20 mouse cellular contexts compared by ENCODE assay signal in the genomic region with DNA sequence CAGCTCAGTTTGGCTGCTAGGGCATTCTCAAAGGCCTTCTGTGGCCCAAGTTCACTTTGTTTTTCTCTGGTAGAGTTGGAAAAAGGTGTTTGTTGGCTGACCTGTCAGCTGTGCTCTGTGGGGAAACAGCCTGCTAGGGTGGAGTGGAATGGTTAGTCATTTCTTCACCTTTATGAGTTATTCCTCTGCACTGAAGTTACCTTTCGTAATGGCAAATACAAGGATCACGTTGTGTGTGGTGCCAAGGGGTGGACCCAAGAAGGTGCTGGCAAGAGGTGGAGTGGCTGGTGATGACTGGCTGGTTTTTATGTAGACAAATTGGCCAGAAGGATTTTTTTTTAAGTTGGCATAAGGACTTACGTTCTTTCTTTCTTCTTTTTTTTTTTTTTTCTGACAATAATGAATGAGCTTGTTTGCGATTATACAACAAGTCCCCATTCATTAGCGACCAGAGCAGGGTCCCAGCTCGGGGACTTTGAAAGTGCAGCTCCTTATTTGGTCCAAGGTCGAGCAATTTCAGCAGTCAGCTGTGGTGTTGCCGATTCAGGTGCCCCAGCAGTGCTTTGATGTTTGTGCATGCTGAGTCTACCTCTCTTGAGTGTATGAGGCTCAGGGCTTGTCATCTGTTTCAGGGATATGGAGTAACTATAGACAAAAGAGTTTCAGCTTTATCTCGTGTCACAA. TPM values are rescaled to one million over a fixed set of nuclear protein-coding genes. Genes with fewer than 3 reads are reported as not detected.
DNase-seq lines count a peak whose midpoint lies in the region; TF ChIP-seq lines count a peak whose summit lies in the region.
"Had no signal": no experiment of that assay in that cellular context is flagged by ENCODE, and none has a peak within 500 bp of the region (broad histone marks: within the 10 kb centered on the region; RNA-seq: fewer than 3 reads in every experiment).

No protein-coding gene starts in this region.

- 48% methylated on average over 9 of the region's 9 CpGs for WGBS in lung, adult 2 months

- TF ChIP-seq CTCF in lung, adult 2 months (IDR thresholded peaks at IDR 0.05; ENCODE audit: insufficient read depth, low read length), result no peak

- no peaks in the 10 kb centered on the region for H3K4me1 ChIP-seq in lung, adult 2 months (ENCODE audit: control insufficient read depth, insufficient read depth, low read length)
- H3K4me1 ChIP-seq: forebrain, embryonic 12.5 days; neural tube, embryonic 13.5 days had no signal

- no peak overlapping the region for H3K4me3 ChIP-seq in lung, adult 2 months (replicated peaks; ENCODE audit: extremely low read depth, low read depth, low read length)
- H3K4me3 ChIP-seq: forebrain, embryonic 12.5 days; liver, embryonic 13.5 days; neural tube, embryonic 13.5 days had no signal

- no peak for TF ChIP-seq POLR2A in lung, adult 2 months (IDR thresholded peaks at IDR 0.05; ENCODE audit: borderline replicate concordance, extremely low read depth, low read depth, low read length)

- DNase-seq in adrenal gland, postnatal 14 days, result peak; percentile 43
- no peak for DNase-seq in adrenal gland, postnatal 36 days
- peak; percentile 18 to 60 for DNase-seq in kidney, postnatal 25 days
- DNase-seq in kidney, postnatal 4 days, result no peak
- DNase-seq in fibroblast of lung, adult 2 months (ENCODE audit: low read depth), result peak; percentile 71
- DNase-seq in lung, adult 2 months, result peak; percentile 11
- DNase-seq in gastrocnemius, postnatal 10 days, result no peak
- no peak for DNase-seq in ovary, adult 18-20 months (ENCODE audit: low spot score)
- DNase-seq: cerebellum, postnatal 14 days; heart, postnatal 10 days; liver, embryonic 13.5 days; thymus, postnatal 4 days had no signal

RNA-seq across cellular contexts. Expression of a gene that starts 10.5 kb away (rescaled TPM):
- not detected in 2 replicates for total RNA-seq in adrenal gland, postnatal 14 days (2021)
- total RNA-seq in adrenal gland, postnatal 36 days (2021), result not detected
- polyA plus RNA-seq in lung, adult 2 months (2012; rRNA removed), result not detected in 2 replicates
- total RNA-seq in gastrocnemius, postnatal 10 days (2021), result not detected
- total RNA-seq: heart, adult 18-20 months; heart, postnatal 10 days; hindbrain, postnatal 0 days; midbrain, postnatal 0 days had no signal
- polyA plus RNA-seq: embryonic facial prominence, embryonic 11.5 days; forebrain, embryonic 12.5 days; hindbrain, postnatal 0 days; liver, embryonic 13.5 days; midbrain, postnatal 0 days; neural tube, embryonic 13.5 days; Patski; stomach, embryonic 16.5 days had no signal

Comparison
In these comparisons a context has a peak if more than half of its experiments do, and no peak if none do; other contexts are left out.
1. DNase-seq: peak in adrenal gland, postnatal 14 days (single experiment), kidney, postnatal 25 days (2 of 2), fibroblast of lung, adult 2 months (single experiment) and lung, adult 2 months (single experiment); none in adrenal gland, postnatal 36 days (0 of 2), kidney, postnatal 4 days (0 of 2), gastrocnemius, postnatal 10 days (single experiment) and ovary, adult 18-20 months (single experiment).